Mouse (Mus musculus): Measurements from ENCODE around the gene Mat2a. TPM values are rescaled to one million over a fixed set of nuclear protein-coding genes. Genes with fewer than 3 reads are reported as not detected.
A peak's percentile ranks its signal among the peaks of the same experiment; 100 is the strongest.
"Not testable (repeated sequence)": the region's sequence is repeated elsewhere in the genome, so short reads cannot be mapped to it uniquely, and the experiment has no call there.

Gene Mat2a
- polyA plus RNA-seq, 1 experiment from 2014 or later = 380 TPM

DNA sequence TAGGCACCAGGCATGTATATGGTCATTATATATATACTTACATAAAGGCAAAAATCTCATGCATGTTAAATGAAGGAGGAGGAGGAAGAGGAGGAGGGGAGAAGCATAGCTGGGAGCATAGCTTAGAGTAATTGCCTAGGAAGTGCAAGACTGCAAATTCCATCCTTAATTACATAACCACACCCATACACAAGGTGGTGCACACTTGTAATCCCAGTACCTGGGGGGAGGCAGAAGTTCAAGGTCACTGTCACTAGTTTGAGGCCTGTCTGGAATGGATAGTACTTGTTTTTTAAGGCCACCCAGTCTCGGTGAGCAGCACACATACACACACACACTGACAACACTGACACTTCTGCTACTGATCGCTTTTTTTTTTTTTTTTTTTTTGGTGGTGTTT lies 13.0 kb upstream of the Mat2a start:
- WGBS = 93% methylated on average over 2 of the region's 2 CpGs
- no peak overlapping the region for H3K4me3 ChIP-seq
- H3K27me3 ChIP-seq (replicated peaks) = no peaks in the 10 kb centered on the region
- H3K4me1 ChIP-seq = peaks cover 10% of the 10 kb centered on the region
- H3K9me3 ChIP-seq = no peaks in the 10 kb centered on the region
- no peak overlapping the region for H3K27ac ChIP-seq
- H3K4me2 ChIP-seq = no peak overlapping the region
- no peak for ATAC-seq (replicated peaks)
- H3K9ac ChIP-seq = no peak overlapping the region
- H3K36me3 ChIP-seq (replicated peaks) = no peaks in the 10 kb centered on the region

DNA sequence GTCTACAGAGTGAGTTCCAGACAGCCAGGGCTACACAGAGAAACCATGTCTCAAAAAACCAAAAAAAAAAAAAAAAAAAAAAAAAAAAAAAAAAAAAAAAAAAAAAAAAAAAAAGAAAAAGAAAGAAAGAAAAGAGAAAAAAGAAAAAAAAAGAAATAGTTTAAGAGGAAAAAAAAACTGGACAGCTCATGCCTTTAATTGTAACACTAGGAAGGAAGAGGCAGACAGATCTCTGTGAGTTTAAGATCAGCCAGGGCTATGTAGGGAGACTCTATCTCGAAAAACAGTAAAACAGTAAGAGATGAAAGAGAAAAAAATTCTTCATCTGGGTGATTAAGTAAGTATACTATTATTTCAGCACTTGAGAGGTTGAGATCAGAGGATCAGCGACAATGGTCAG lies 12.4 kb upstream of the Mat2a start:
- 68% methylated on average over 2 of the region's 2 CpGs for WGBS
- H3K4me1 ChIP-seq = peaks cover 10% of the 10 kb centered on the region
- not testable (repeated sequence) for H3K36me3 ChIP-seq (replicated peaks); H3K27ac ChIP-seq; H3K4me2 ChIP-seq; H3K9ac ChIP-seq; H3K27me3 ChIP-seq (replicated peaks); H3K4me3 ChIP-seq; H3K9me3 ChIP-seq; ATAC-seq (replicated peaks)

DNA sequence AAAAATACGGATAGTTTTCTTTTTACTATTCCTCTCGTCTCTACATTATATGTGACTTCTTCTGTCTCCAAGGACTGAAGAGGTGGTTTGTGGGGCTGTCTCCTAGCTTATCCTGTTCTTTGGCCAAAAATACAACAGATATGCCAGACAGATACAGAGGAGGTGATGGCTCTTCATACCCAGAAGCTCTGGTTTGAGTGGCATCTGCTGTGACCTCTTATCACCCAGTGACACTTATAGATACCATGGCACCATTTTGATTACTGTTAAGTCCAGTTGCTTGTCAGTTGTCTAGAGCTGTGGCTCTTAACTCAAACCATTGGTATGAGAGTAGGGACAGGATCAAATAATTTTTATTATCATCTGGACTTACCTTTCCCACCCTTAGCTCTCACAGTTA lies 8.1 kb upstream of the Mat2a start:
- WGBS = 92% methylated on average over 2 of the region's 2 CpGs
- H3K9me3 ChIP-seq = no peaks in the 10 kb centered on the region
- no peak for ATAC-seq (replicated peaks)
- no peaks in the 10 kb centered on the region for H3K4me1 ChIP-seq
- no peaks in the 10 kb centered on the region for H3K27me3 ChIP-seq (replicated peaks)
- H3K27ac ChIP-seq = no peak overlapping the region
- H3K4me2 ChIP-seq = no peak overlapping the region
- no peak overlapping the region for H3K9ac ChIP-seq
- no peak overlapping the region for H3K4me3 ChIP-seq
- no peaks in the 10 kb centered on the region for H3K36me3 ChIP-seq (replicated peaks)

DNA sequence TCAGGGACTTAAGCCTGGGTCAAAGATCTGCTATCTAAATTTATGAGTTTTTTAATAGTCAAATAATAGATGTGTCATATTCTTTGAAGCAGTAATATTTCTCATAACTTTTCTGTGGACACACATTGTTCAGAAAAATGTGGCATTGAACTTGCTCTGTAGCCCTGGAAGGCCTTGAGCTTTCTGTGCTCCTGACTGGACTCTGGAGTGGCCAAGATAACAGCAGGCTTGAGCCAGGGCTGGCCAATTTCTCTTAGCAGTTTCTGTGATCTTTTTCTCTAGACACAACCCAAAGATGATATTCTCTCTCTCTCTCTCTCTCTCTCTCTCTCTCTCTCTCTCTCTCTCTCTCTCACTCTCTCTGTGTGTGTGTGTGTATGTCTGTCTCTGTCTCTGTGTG lies 5.7 kb upstream of the Mat2a start:
- H3K4me2 ChIP-seq = no peak overlapping the region
- H3K9me3 ChIP-seq = no peaks in the 10 kb centered on the region
- peaks cover 16% of the 10 kb centered on the region for H3K4me1 ChIP-seq
- ATAC-seq (replicated peaks) = no peak
- H3K27me3 ChIP-seq (replicated peaks) = no peaks in the 10 kb centered on the region
- no peak overlapping the region for H3K9ac ChIP-seq
- H3K27ac ChIP-seq = no peak overlapping the region
- H3K36me3 ChIP-seq (replicated peaks) = no peaks in the 10 kb centered on the region
- H3K4me3 ChIP-seq = no peak overlapping the region

DNA sequence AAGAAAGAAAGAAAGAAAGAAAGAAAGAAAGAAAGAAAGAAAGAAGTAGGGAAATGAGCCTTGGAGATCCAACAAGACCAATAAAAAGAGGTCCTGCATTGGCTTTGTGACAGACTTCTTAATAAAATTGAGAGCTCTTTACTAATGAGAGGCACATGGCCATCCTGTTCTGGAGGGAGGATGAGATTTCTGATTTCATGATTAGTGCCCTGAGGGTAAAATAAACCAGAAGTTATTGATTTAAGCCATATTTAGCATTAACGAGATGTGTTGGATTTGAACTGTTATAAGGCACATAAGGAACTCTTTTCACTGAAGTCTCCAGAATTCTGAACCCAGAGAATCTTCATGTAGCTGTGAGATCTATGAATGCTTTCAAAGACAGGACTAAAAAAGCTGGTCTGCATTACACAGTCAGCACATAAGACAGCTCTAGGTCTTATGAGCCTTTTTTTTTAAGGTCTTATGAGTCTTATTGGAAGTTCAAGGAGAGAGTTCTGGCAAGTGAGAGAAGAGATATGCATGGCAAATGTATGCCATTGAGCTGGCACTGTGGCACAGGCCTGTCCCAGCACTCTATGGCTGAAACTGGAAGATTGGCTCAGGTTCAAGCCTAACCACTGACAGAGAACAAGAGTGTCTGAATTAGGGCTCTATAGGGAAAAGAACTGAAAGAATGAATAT lies 3.7 kb upstream of the Mat2a start:
- Histone ChIP-seq H3K4me2 (no peak overlapping the region), H3K9me3 (no peaks in the 10 kb centered on the region), H3K36me3 (replicated peaks) (no peaks in the 10 kb centered on the region), H3K27me3 (replicated peaks) (no peaks in the 10 kb centered on the region), H3K27ac (no peak overlapping the region), H3K4me1 (peaks cover 18% of the 10 kb centered on the region), H3K4me3 (no peak overlapping the region), H3K9ac (no peak overlapping the region)
- ATAC-seq (replicated peaks) = no peak
- 87% methylated on average over 1 of the region's 1 CpGs for WGBS

DNA sequence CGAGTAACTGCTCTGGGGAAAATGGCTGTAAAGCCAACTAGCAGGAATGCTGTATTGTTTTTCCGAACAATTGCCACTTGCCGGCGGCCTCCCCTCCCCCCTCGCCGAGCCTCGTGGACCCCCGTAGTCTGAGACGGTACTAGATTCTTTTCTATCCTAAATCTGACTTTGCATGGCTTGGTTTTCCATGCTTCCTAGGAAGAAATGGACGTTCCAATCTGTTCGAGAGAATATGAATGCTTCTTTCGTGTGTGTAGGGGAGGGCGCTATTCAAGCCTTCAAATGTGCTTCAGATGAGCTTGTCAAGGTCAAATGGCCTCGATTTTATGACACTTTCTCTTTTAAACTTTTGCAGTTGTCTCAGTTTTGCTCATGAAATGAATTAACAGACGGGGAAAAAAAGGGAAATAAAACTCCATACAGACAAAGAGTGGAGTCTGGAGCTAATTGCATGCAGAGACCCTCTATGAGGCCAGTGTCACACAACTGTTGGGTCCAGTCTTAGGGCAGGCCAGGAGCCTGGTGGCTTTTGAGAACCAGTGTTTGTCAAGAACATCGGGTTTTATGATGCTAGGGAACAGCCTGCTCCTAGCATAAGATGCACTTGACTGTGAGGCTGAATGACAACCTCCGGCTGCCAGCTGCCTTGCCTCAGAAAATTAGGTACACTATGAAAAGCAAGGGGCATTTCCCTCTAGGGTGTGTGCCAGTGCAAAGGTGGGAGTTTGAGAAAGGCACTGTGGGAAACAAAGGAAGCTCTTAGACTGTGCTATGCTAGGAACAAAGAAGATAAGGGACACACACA lies 1.0 kb upstream of the Mat2a start:
- Histone ChIP-seq H3K9ac (peak overlapping the region; percentile 100), H3K36me3 (replicated peaks) (peaks cover 15% of the 10 kb centered on the region), H3K4me3 (peak overlapping the region; percentile 96), H3K27me3 (replicated peaks) (no peaks in the 10 kb centered on the region), H3K9me3 (no peaks in the 10 kb centered on the region), H3K4me2 (peak overlapping the region; percentile 64), H3K27ac (peak overlapping the region; percentile 99), H3K4me1 (peaks cover 43% of the 10 kb centered on the region)
- peak; percentile 7 for ATAC-seq (replicated peaks)
- WGBS = 6% methylated on average over 17 of the region's 17 CpGs

DNA sequence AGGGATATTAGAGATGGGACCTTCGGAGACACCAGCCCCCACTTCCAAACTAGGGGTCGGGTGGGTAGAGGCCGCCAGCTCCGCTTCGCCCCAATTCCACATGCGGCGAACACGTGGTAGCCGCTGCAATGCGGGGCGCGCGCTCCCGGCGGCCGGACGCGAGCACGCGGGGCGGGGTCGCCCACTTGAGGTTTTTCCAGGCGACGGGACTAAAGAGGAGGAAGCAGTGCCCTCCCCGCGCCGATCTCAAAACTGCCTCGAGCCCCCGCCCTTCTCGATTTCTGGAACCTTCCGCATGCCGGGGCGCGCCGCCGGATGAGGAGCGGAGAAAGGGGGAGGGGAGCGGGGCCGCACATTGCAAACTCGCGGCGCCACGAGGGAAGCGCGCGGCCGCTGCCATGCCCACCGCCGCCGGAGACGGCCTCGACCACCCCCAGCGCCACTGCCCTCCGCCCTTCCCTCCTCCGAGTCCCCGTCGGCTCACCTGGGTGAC lies 450 bp downstream of the Mat2a start:
- H3K9me3 ChIP-seq = no peaks in the 10 kb centered on the region
- peak overlapping the region; percentile 99 for H3K27ac ChIP-seq
- WGBS = under 1% methylated on average over 48 of the region's 57 CpGs
- peak overlapping the region; percentile 96 for H3K4me3 ChIP-seq
- peak overlapping the region; percentile 81 for H3K4me2 ChIP-seq
- peak; percentile 61 for ATAC-seq (replicated peaks)
- H3K9ac ChIP-seq = peak overlapping the region; percentile 100
- H3K36me3 ChIP-seq (replicated peaks) = peaks cover 26% of the 10 kb centered on the region
- no peaks in the 10 kb centered on the region for H3K27me3 ChIP-seq (replicated peaks)
- peaks cover 47% of the 10 kb centered on the region for H3K4me1 ChIP-seq

DNA sequence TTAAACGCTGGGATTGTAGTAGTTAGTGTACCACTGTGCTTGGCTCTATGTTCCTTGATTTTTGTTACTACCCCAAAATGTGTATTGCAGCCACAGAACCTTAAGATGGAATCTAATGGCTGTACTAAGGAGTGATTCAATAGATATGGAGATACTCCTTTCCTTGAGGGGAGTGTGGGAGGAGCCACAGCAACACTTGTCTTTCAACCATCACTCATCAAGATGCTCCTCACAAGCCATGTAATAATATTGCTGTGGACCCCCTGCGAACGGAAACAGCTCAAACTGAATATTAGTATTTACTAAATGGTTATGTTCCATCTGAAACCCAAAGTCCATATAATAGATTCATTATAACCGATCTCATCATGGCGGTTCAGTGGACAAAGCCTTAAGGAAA lies 1.1 kb downstream of the Mat2a start:
- H3K4me3 ChIP-seq = peak overlapping the region; percentile 96
- H3K36me3 ChIP-seq (replicated peaks) = peaks cover 31% of the 10 kb centered on the region

DNA sequence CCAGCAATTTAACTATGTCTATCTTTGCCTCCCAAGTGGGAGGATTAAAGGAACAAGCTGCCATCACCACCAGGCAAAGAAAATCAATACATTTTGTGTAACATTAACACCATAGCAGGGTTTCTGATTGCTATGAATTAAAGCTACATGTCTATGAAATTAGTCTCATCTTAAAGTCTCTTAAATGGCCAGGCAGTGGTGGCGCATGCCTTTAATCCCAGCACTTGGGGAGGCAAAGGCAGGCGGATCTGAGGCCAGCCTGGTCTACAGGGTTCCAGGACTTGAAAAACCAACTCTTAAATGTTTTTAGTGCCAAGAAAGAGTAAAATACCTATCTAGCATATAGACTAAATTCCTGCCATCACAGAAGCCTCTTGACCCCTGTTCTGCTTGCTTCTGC lies 7.2 kb downstream of the Mat2a start:
- no peak for ATAC-seq (replicated peaks)
- Histone ChIP-seq H3K9ac (no peak overlapping the region), H3K36me3 (replicated peaks) (peaks cover 59% of the 10 kb centered on the region), H3K4me2 (no peak overlapping the region), H3K4me3 (no peak overlapping the region), H3K4me1 (peaks cover 21% of the 10 kb centered on the region), H3K27me3 (replicated peaks) (no peaks in the 10 kb centered on the region), H3K9me3 (no peaks in the 10 kb centered on the region), H3K27ac (peak overlapping the region; percentile 7; the same call in 1 of the 2 replicates)
- 73% methylated on average over 2 of the region's 2 CpGs for WGBS

More for the DNA sequence above, 1.1 kb downstream of the Mat2a start:
- no peak for ATAC-seq (replicated peaks)
- Histone ChIP-seq H3K4me2 (peak overlapping the region; percentile 81), H3K9me3 (no peaks in the 10 kb centered on the region), H3K27ac (peak overlapping the region; percentile 99), H3K27me3 (replicated peaks) (no peaks in the 10 kb centered on the region), H3K4me1 (peaks cover 47% of the 10 kb centered on the region), H3K9ac (peak overlapping the region; percentile 100)
- WGBS = 1% methylated on average over 5 of the region's 5 CpGs

DNA sequence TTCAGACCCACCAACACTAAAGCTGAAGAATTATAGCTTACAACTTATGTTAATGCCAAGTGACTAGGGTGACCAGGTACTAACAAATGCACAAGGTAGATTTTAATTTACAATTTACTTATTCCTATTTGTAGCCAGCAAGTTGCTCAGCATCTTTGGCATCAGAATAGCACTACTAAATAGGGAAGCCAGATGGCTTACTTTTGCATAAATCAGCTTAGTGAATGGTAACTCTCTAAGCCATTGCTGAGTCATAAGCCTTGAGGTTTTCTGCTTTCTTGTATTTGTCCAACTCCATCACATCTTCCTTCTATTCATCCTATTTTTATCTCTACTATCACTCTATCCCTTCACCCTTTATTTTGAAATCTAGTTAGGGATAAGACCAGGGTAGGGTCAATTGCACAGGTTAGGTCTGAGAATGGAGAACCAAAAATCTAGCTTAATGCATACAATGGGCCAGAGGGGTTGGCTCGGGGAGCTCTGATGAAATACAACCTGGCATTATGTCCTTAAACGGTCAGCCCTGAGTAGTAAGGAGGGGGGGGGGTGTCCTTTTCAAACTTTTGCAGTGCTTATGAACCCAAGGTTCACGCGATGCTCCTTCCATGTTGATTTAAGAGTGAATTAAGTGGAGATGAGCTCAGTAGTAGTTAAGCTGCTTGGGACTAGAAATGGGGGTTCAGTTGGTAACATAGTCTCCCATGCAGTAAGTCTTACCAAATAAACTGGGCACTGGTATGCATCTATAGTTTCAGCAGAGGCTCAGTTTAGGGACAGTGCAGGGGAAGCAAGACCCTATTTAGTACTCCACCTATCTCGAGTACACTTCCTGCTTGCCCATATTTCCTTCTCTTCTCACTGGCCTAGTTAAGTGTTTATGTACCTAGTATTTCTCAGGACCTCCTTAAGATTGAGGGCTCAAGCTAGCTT lies 8.1 kb downstream of the Mat2a start:
- H3K36me3 ChIP-seq (replicated peaks) = peaks cover 54% of the 10 kb centered on the region
- no peak overlapping the region for H3K4me3 ChIP-seq
- H3K27ac ChIP-seq = no peak overlapping the region
- 0 out of 2 replicates have a peak, but pooled peaks have one; percentile 15 for ATAC-seq (replicated peaks)
- no peak overlapping the region for H3K9ac ChIP-seq
- H3K9me3 ChIP-seq = no peaks in the 10 kb centered on the region
- no peaks in the 10 kb centered on the region for H3K27me3 ChIP-seq (replicated peaks)
- peaks cover 13% of the 10 kb centered on the region for H3K4me1 ChIP-seq
- whole genome bisulfite sequencing = 38% methylated on average over 5 of the region's 5 CpGs
- H3K4me2 ChIP-seq = no peak overlapping the region

DNA sequence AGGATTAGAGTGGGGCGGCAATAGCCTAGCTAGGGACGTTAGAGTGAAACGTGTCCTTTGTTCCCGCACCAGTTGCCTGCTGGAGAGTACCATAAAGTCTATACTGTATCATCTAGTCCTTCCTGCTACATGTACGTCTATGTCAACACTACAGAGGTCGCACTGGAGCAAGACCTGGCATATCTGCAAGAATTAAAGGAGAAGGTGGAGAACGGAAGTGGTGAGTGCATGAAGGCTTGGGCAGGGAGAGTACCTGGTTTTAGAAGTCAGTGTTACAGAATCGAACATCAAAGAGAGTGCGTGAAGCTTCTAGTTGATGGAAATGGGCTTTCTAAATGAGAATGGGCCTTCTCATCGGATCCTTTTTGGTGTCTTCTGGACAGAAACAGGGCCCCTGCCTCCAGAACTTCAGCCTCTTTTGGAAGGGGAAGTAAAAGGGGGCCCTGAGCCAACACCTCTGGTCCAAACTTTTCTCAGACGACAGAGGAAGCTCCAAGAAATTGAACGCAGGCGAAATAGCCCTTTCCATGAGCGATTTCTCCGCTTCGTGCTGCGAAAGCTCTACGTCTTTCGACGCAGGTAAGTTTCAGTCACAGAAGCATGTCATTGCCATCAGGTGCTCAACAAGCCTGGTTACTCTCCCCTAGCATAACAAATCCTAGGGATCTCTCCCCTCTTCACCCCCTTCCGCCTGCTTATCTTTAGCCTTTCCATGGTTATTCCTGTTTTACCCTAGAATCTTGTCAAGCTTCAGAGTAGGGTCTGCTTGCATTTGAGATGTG lies 10.1 kb downstream of the Mat2a start:
- no peak for ATAC-seq (replicated peaks)
- peaks cover 44% of the 10 kb centered on the region for H3K36me3 ChIP-seq (replicated peaks)
- H3K4me3 ChIP-seq = no peak overlapping the region
- 92% methylated on average over 21 of the region's 21 CpGs for WGBS
- H3K27me3 ChIP-seq (replicated peaks) = no peaks in the 10 kb centered on the region
- H3K4me1 ChIP-seq = no peaks in the 10 kb centered on the region
- no peak overlapping the region for H3K4me2 ChIP-seq
- no peak overlapping the region for H3K9ac ChIP-seq
- no peak overlapping the region for H3K27ac ChIP-seq
- no peaks in the 10 kb centered on the region for H3K9me3 ChIP-seq
